Mouse (Mus musculus) forebrain, postnatal 0 days (tissue): ENCODE measurements around the gene Tmem50b. TPM values are rescaled to one million over a fixed set of nuclear protein-coding genes. Genes with fewer than 3 reads are reported as not detected.
"Not testable (repeated sequence)": the region's sequence is repeated elsewhere in the genome, so short reads cannot be mapped to it uniquely, and the experiment has no call there.

Experiments
- ATAC-seq: fragments of 200-750 bp; cut with Nextera tagmentation; 2 replicates; pipeline ENCODE4 v1.8.0; 2017; ENCODE audit warnings: mild to moderate bottlenecking, moderate library complexity
- DNase-seq: peaks from one replicate; pipeline ENCODE4 v3.0.0-alpha.2; 2015
- H3K27ac ChIP-seq: fragments of 300-500 bp; sonication (generic); 2 replicates; pipeline ENCODE4 v1.5.1; 2014; ENCODE audit warnings: low read depth, mild to moderate bottlenecking, antibody characterized with exemption, low read length, moderate library complexity, mixed read lengths
- H3K27me3 ChIP-seq: fragments of 300-500 bp; sonication (generic); 2 replicates; pipeline ENCODE4 v1.6.1; 2014; ENCODE audit warnings: mild to moderate bottlenecking, low read length, mixed read lengths; ENCODE audit not compliant: insufficient read depth
- H3K36me3 ChIP-seq: fragments of 300-500 bp; sonication (generic); 2 replicates; pipeline ENCODE4 v1.6.1; 2014; ENCODE audit warnings: mild to moderate bottlenecking, moderate library complexity; ENCODE audit not compliant: insufficient read depth
- H3K4me1 ChIP-seq: fragments of 300-500 bp; sonication (generic); 2 replicates; pipeline ENCODE4 v1.6.1; 2014; ENCODE audit warnings: antibody characterized with exemption; ENCODE audit not compliant: insufficient read depth
- H3K4me2 ChIP-seq: fragments of 300-500 bp; sonication (generic); 2 replicates; pipeline ENCODE4 v1.6.1; 2014; ENCODE audit warnings: low read depth, mild to moderate bottlenecking, moderate library complexity
- H3K4me3 ChIP-seq: fragments of 300-500 bp; sonication (generic); 2 replicates; pipeline ENCODE4 v1.5.1; 2014; ENCODE audit warnings: low read depth, low read length, mixed read lengths
- H3K9ac ChIP-seq: fragments of 300-500 bp; sonication (generic); 2 replicates; pipeline ENCODE4 v1.6.1; 2014; ENCODE audit warnings: mild to moderate bottlenecking
- H3K9me3 ChIP-seq: fragments of 300-500 bp; sonication (generic); 2 replicates; pipeline ENCODE4 v1.6.1; 2016; ENCODE audit warnings: low read length
- CTCF ChIP-seq: sonication (generic); IDR thresholded peaks from 2 replicates; pipeline ENCODE4 v1.5.1; 2016; ENCODE audit warnings: antibody characterized with exemption, control low read depth, low read depth
- WGBS: fragments of 180-500 bp; shearing (Covaris S2); extraction: QIAGEN DNeasy Blood & Tissue Kit; methylation state at CpG from one replicate; pipeline ENCODE4 v1.1.7; 2014; 5-methylcytosine and 5-hydroxymethylcytosine counted together
- polyA plus RNA-seq: library from polyadenylated mRNA; unstranded; fragments of >200 nt; fragmentation: Nextera tagmentation; extraction: Ambion mirVana; gene quantifications from 2 replicates; pipeline ENCODE4 v1.2.1, GENCODE M21; 2015
- total RNA-seq: library from RNA; depleted of rRNA; stranded (reverse); fragments of >200 nt; gene quantifications from 2 replicates; pipeline ENCODE4 v1.2.3, GENCODE M21; 2014; rRNA removed

Gene Tmem50b
- total RNA-seq (65.2 and 65.6 TPM in 2 replicates), polyA plus RNA-seq (98.8 and 102 TPM in 2 replicates)

- peak; percentile 99 for ATAC-seq
Measured at GRCm38 (mm10) chr16:91597672-91598010, at the start of gene Tmem50b. TSS of gene Tmem50b (minus strand) at chr16:91597800.

GRCm38 (mm10) chr16:91646681-91647419 lies 49.2 kb upstream of the Tmem50b start, which contains the start of gene Gart:
TSS of gene Gart (minus strand) at chr16:91646952.
- ATAC-seq (peak; percentile 81), DNase-seq (peak; percentile 91)
- peak within 1 kb of the TSS; percentile 96 for H3K4me2 ChIP-seq
- H3K9ac ChIP-seq = peak within 1 kb of the TSS; percentile 95
- peaks cover 11% of the 10 kb centered on the region; the same call in 1 of the 2 replicates for H3K36me3 ChIP-seq
- peak within 1 kb of the TSS; percentile 85 for H3K4me3 ChIP-seq
- peak within 1 kb of the TSS; percentile 99 for H3K27ac ChIP-seq
- H3K27me3 ChIP-seq = no peaks in the 10 kb centered on the region
- H3K4me1 ChIP-seq = peaks cover 4% of the 10 kb centered on the region; the same call in 1 of the 2 replicates
- no peaks in the 10 kb centered on the region for H3K9me3 ChIP-seq
- 1% methylated on average over 59 of the region's 59 CpGs for WGBS
- TF ChIP-seq CTCF = 0 out of 2 replicates have a peak, but pooled peaks have one; percentile 6

More at GRCm38 (mm10) chr16:91597672-91598010, at the start of gene Tmem50b:
- H3K4me2 ChIP-seq = peak within 1 kb of the TSS; percentile 76
- no peaks in the 10 kb centered on the region for H3K27me3 ChIP-seq
- peak within 1 kb of the TSS; percentile 91 for H3K4me3 ChIP-seq
- peak within 1 kb of the TSS; percentile 78 for H3K9ac ChIP-seq
- H3K9me3 ChIP-seq = no peaks in the 10 kb centered on the region
- TF ChIP-seq CTCF = no peak
- no peaks in the 10 kb centered on the region; the same call in 1 of the 2 replicates for H3K4me1 ChIP-seq
- no peaks in the 10 kb centered on the region for H3K36me3 ChIP-seq
- WGBS = 1% methylated on average over 32 of the region's 34 CpGs
- DNase-seq = peak; percentile 97
- H3K27ac ChIP-seq = peak within 1 kb of the TSS; percentile 69

GRCm38 (mm10) chr16:91645995-91646602 lies 48.5 kb upstream of the Tmem50b start:
- H3K27me3 ChIP-seq = no peaks in the 10 kb centered on the region
- peak overlapping the region; percentile 95 for H3K9ac ChIP-seq
- peak overlapping the region; percentile 85 for H3K4me3 ChIP-seq
- H3K9me3 ChIP-seq = no peaks in the 10 kb centered on the region
- DNase-seq = peak; percentile 35
- H3K4me2 ChIP-seq = peak overlapping the region; percentile 96
- ATAC-seq = no peak
- H3K36me3 ChIP-seq = peaks cover 17% of the 10 kb centered on the region
- no peak; the same call in 1 of the 2 replicates for TF ChIP-seq CTCF
- H3K4me1 ChIP-seq = peaks cover 4% of the 10 kb centered on the region; the same call in 1 of the 2 replicates
- peak overlapping the region; percentile 99 for H3K27ac ChIP-seq
- WGBS = under 1% methylated on average over 11 of the region's 11 CpGs

- not testable (repeated sequence) for H3K9ac ChIP-seq, H3K4me1 ChIP-seq, H3K27ac ChIP-seq, ATAC-seq, H3K27me3 ChIP-seq, H3K9me3 ChIP-seq, DNase-seq, H3K4me2 ChIP-seq, H3K4me3 ChIP-seq
- H3K36me3 ChIP-seq = peaks cover 23% of the 10 kb centered on the region
- no CpG with 5 or more reads among the region's 2 CpGs for WGBS
Measured at GRCm38 (mm10) chr16:91645420-91645819, 47.8 kb upstream of the Tmem50b start.

GRCm38 (mm10) chr16:91644901-91645300 lies 47.3 kb upstream of the Tmem50b start:
- Histone ChIP-seq H3K4me3 (no peak overlapping the region), H3K27me3 (no peaks in the 10 kb centered on the region), H3K4me1 (peaks cover 4% of the 10 kb centered on the region; the same call in 1 of the 2 replicates), H3K27ac (no peak overlapping the region), H3K9me3 (no peaks in the 10 kb centered on the region), H3K9ac (no peak overlapping the region), H3K4me2 (no peak overlapping the region), H3K36me3 (peaks cover 28% of the 10 kb centered on the region)
- DNase-seq = no peak
- ATAC-seq = no peak
- TF ChIP-seq CTCF = no peak
- 84% methylated on average over 2 of the region's 2 CpGs for WGBS

- no peaks in the 10 kb centered on the region for H3K27me3 ChIP-seq
- ATAC-seq (no peak), DNase-seq (no peak)
- H3K36me3 ChIP-seq = peaks cover 72% of the 10 kb centered on the region
- H3K9me3 ChIP-seq = no peaks in the 10 kb centered on the region
- no peak overlapping the region for H3K9ac ChIP-seq
- WGBS = 93% methylated on average over 8 of the region's 8 CpGs
- H3K4me2 ChIP-seq = no peak overlapping the region
- no peaks in the 10 kb centered on the region for H3K4me1 ChIP-seq
- no peak for TF ChIP-seq CTCF
- no peak overlapping the region for H3K4me3 ChIP-seq
- no peak overlapping the region for H3K27ac ChIP-seq
Measured at GRCm38 (mm10) chr16:91640171-91640570, 42.6 kb upstream of the Tmem50b start.

GRCm38 (mm10) chr16:91639636-91640035 lies 42.0 kb upstream of the Tmem50b start:
- no peak for TF ChIP-seq CTCF
- Histone ChIP-seq H3K36me3 (peaks cover 76% of the 10 kb centered on the region), H3K9me3 (no peaks in the 10 kb centered on the region), H3K27ac (no peak overlapping the region), H3K4me1 (no peaks in the 10 kb centered on the region), H3K9ac (no peak overlapping the region), H3K4me2 (no peak overlapping the region), H3K4me3 (no peak overlapping the region), H3K27me3 (no peaks in the 10 kb centered on the region)
- no peak for DNase-seq
- no peak for ATAC-seq
- 93% methylated on average over 2 of the region's 2 CpGs for WGBS
